Mouse (Mus musculus): ENCODE results near the gene Osbpl8. TPM values are rescaled to one million over a fixed set of nuclear protein-coding genes. Genes with fewer than 3 reads are reported as not detected.

The Osbpl8 gene
- total and polyA plus RNA-seq, 3 experiments: 12.9 to 26.4 (median 23.4) TPM

GRCm38 (mm10) chr10:111247609-111248008, 83.1 kb downstream of the Osbpl8 start:
- Histone ChIP-seq H3K4me3 (replicated peaks in 1 of 3; ENCODE audit: low read depth in 2 of 3, low read length in 2 of 3, poor library complexity in 1 of 3) (no peak overlapping the region), H3K27ac (ENCODE audit: insufficient read depth, low read depth) (no peak overlapping the region), H3K4me1 (ENCODE audit: control insufficient read depth in 1 of 2, insufficient read depth in 2 of 2) (no peaks in the 10 kb centered on the region), H3K36me3 (replicated peaks in 1 of 2; ENCODE audit: control insufficient read depth in 1 of 2, insufficient read depth in 1 of 2, low read length in 1 of 2) (peaks cover 3 to 9% of the 10 kb centered on the region in 2 experiments), H3K4me2 (ENCODE audit: insufficient read depth, low read depth, poor library complexity, severe bottlenecking) (no peak overlapping the region), H3K9ac (ENCODE audit: insufficient read depth, low read depth) (no peak overlapping the region), H3K27me3 (replicated peaks) (no peaks in the 10 kb centered on the region), H3K79me2 (replicated peaks; ENCODE audit: control insufficient read depth, extremely low read depth, insufficient read depth, poor library complexity, severe bottlenecking) (peaks cover 9% of the 10 kb centered on the region; the same call in 1 of the 2 replicates), H3K9me3 (replicated peaks; ENCODE audit: low read length) (no peaks in the 10 kb centered on the region)
- dilution Hi-C loops (cut with MboI; ENCODE audit: extremely low pct_ligation_motif_present, extremely low pct_unique_long_range_greater_than_20kb, low sequenced_read_pairs) (no loop called here), in situ Hi-C loops (cut with MboI; ENCODE audit: low pct_ligation_motif_present, low pct_unique_long_range_greater_than_20kb, low sequenced_read_pairs) (no loop called here)
- no peak for DNase-seq (ENCODE audit: extremely low read depth)
- no peak for TF ChIP-seq E2F4 (IDR thresholded peaks at IDR 0.05; ENCODE audit: insufficient replicate concordance, low read depth, low read length)

- Histone ChIP-seq H3K27me3 (replicated peaks) (no peaks in the 10 kb centered on the region), H3K9me3 (replicated peaks; ENCODE audit: low read length) (no peaks in the 10 kb centered on the region), H3K4me1 (ENCODE audit: control insufficient read depth in 1 of 2, insufficient read depth in 2 of 2) (no peaks in the 10 kb centered on the region), H3K4me3 (replicated peaks in 1 of 3; ENCODE audit: low read depth in 2 of 3, low read length in 2 of 3, poor library complexity in 1 of 3) (no peak overlapping the region), H3K27ac (ENCODE audit: insufficient read depth, low read depth) (no peak overlapping the region), H3K36me3 (replicated peaks in 1 of 2; ENCODE audit: control insufficient read depth in 1 of 2, insufficient read depth in 1 of 2, low read length in 1 of 2) (peaks cover 3 to 7% of the 10 kb centered on the region in 2 experiments), H3K79me2 (replicated peaks; ENCODE audit: control insufficient read depth, extremely low read depth, insufficient read depth, poor library complexity, severe bottlenecking) (peaks cover 9% of the 10 kb centered on the region; the same call in 1 of the 2 replicates), H3K4me2 (ENCODE audit: insufficient read depth, low read depth, poor library complexity, severe bottlenecking) (no peak overlapping the region), H3K9ac (ENCODE audit: insufficient read depth, low read depth) (no peak overlapping the region)
- in situ Hi-C loops (cut with MboI; ENCODE audit: low pct_ligation_motif_present, low pct_unique_long_range_greater_than_20kb, low sequenced_read_pairs) (no loop called here), dilution Hi-C loops (cut with MboI; ENCODE audit: extremely low pct_ligation_motif_present, extremely low pct_unique_long_range_greater_than_20kb, low sequenced_read_pairs) (no loop called here)
- DNase-seq (ENCODE audit: extremely low read depth): no peak
- TF ChIP-seq GABPA (IDR thresholded peaks at IDR 0.05; ENCODE audit: insufficient replicate concordance, low read depth, low read length) (no peak), CHD1 (IDR thresholded peaks at IDR 0.05; ENCODE audit: low read depth, low read length) (no peak), SIN3A (IDR thresholded peaks at IDR 0.05; ENCODE audit: low read length) (no peak), ZKSCAN1 (IDR thresholded peaks at IDR 0.05; ENCODE audit: borderline replicate concordance, low read depth, low read length) (no peak), SMC3 (IDR thresholded peaks at IDR 0.05; ENCODE audit: low read depth, low read length) (no peak)
Measured at GRCm38 (mm10) chr10:111248177-111248576, 83.6 kb downstream of the Osbpl8 start.

DNA sequence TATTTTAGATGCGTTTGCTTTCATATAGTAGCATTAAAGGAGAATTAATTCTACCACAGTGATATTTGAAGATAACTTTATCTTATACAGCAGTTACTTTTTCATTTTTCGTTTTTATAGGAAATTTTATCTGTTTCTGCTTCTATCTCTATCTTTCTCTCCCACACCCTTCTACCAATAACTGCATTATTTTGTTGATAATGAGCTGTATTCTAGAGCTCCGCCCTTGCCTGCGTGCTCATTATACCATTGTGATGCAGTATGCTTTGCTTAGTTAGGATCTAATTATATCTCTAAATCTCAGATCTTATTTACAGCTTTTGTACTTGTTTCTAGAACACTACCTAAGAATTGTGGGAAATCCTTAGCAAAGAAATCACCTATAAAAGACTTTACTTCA, 85.6 kb downstream of the Osbpl8 start:
- no peak overlapping the region for H3K27ac ChIP-seq (ENCODE audit: insufficient read depth, low read depth)
- no peaks in the 10 kb centered on the region for H3K27me3 ChIP-seq (replicated peaks)
- in situ Hi-C loops (cut with MboI; ENCODE audit: low pct_ligation_motif_present, low pct_unique_long_range_greater_than_20kb, low sequenced_read_pairs): no loop called here
- no peaks in the 10 kb centered on the region for H3K9me3 ChIP-seq (replicated peaks; ENCODE audit: low read length)
- H3K36me3 ChIP-seq (replicated peaks in 1 of 2; ENCODE audit: control insufficient read depth in 1 of 2, insufficient read depth in 1 of 2, low read length in 1 of 2): peaks cover 3 to 12% of the 10 kb centered on the region in 2 experiments
- H3K79me2 ChIP-seq (replicated peaks; ENCODE audit: control insufficient read depth, extremely low read depth, insufficient read depth, poor library complexity, severe bottlenecking): peaks cover 2% of the 10 kb centered on the region; the same call in 1 of the 2 replicates
- DNase-seq (ENCODE audit: extremely low read depth): no peak
- no peak overlapping the region for H3K9ac ChIP-seq (ENCODE audit: insufficient read depth, low read depth)
- no peak overlapping the region for H3K4me2 ChIP-seq (ENCODE audit: insufficient read depth, low read depth, poor library complexity, severe bottlenecking)
- no peak overlapping the region for H3K4me3 ChIP-seq (replicated peaks in 1 of 3; ENCODE audit: low read depth in 2 of 3, low read length in 2 of 3, poor library complexity in 1 of 3)
- TF ChIP-seq E2F4 (IDR thresholded peaks at IDR 0.05; ENCODE audit: insufficient replicate concordance, low read depth, low read length) (no peak), MEF2A (IDR thresholded peaks at IDR 0.05; ENCODE audit: borderline replicate concordance, low read depth, low read length) (no peak), BHLHE40 (IDR thresholded peaks at IDR 0.05; ENCODE audit: low read depth, low read length) (no peak), PAX5 (IDR thresholded peaks at IDR 0.05; ENCODE audit: low read length) (no peak), ZMIZ1 (IDR thresholded peaks at IDR 0.05; ENCODE audit: low read depth, low read length) (no peak), USF2 (conservative IDR thresholded peaks at IDR 0.05; ENCODE audit: low read depth, low read length) (no peak), USF1 (IDR thresholded peaks at IDR 0.05; ENCODE audit: low read depth, low read length) (no peak)
- H3K4me1 ChIP-seq (ENCODE audit: control insufficient read depth in 1 of 2, insufficient read depth in 2 of 2): no peaks in the 10 kb centered on the region
- dilution Hi-C loops (cut with MboI; ENCODE audit: extremely low pct_ligation_motif_present, extremely low pct_unique_long_range_greater_than_20kb, low sequenced_read_pairs): no loop called here

All from CH12.LX (cell line).